In the genomic region with DNA sequence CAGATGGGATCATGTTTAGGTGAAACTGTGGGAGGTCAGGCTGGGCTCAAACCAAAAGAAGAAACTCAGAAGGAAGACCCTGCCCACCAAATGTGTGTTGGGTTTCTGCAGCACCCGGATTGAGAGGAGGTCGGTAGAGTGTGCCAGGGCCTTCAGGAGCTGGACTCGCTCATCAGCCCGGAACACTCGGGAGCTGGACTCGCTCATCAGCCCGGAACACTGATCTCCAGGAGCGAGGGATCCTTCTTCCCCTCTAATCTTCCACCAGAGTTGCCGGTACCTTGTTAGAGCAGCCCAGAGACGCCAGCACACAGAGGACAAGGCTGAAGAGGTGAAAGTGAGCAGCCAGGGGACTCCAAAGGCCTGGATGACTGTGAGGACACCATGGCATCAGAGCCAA, we compare ENCODE assay signal across 19 mouse cellular contexts.
"Had no signal": no experiment of that assay in that cellular context is flagged by ENCODE, and none has a peak within 500 bp of the region (broad histone marks: within the 10 kb centered on the region; RNA-seq: fewer than 3 reads in every experiment).

No protein-coding gene starts in this region.

- DNase-seq: layer of hippocampus, postnatal 36 days; liver; lung, adult 18-20 months; lung, postnatal 10 days; lung, postnatal 36 days; midbrain, embryonic 14.5 days; right cerebral cortex, adult 18-20 months; right cerebral cortex, postnatal 14 days; right cerebral cortex, postnatal 4 days; thymus, postnatal 25 days had no signal

- H3K36me3 ChIP-seq: hindbrain, embryonic 15.5 days; intestine, embryonic 15.5 days; limb, embryonic 12.5 days; liver, embryonic 12.5 days; liver, embryonic 15.5 days; lung, embryonic 15.5 days; stomach, embryonic 15.5 days had no signal

- H3K27me3 ChIP-seq: hindbrain, embryonic 15.5 days; intestine, embryonic 15.5 days; liver, embryonic 12.5 days; liver, embryonic 15.5 days; lung, embryonic 15.5 days; stomach, embryonic 15.5 days had no signal

- H3K4me2 ChIP-seq: hindbrain, embryonic 15.5 days; intestine, embryonic 15.5 days; limb, embryonic 12.5 days; liver, embryonic 12.5 days; liver, embryonic 15.5 days; lung, embryonic 15.5 days; midbrain, embryonic 11.5 days; stomach, embryonic 15.5 days had no signal

- H3K9ac ChIP-seq: hindbrain, embryonic 15.5 days; intestine, embryonic 15.5 days; limb, embryonic 12.5 days; liver, embryonic 12.5 days; liver, embryonic 15.5 days; lung, embryonic 15.5 days; stomach, embryonic 15.5 days had no signal

- H3K9me3 ChIP-seq: hindbrain, embryonic 15.5 days; intestine, embryonic 15.5 days; limb, embryonic 12.5 days; liver, embryonic 12.5 days; liver, embryonic 15.5 days; lung, embryonic 15.5 days; stomach, embryonic 15.5 days had no signal

- H3K4me3 ChIP-seq: hindbrain, embryonic 15.5 days; intestine, embryonic 15.5 days; left cerebral cortex, adult 2 months; limb, embryonic 12.5 days; liver, embryonic 12.5 days; liver, embryonic 15.5 days; lung, embryonic 15.5 days; stomach, embryonic 15.5 days had no signal

- H3K27ac ChIP-seq: hindbrain, embryonic 15.5 days; intestine, embryonic 15.5 days; left cerebral cortex, adult 2 months; limb, embryonic 12.5 days; liver, embryonic 12.5 days; liver, embryonic 15.5 days; lung, embryonic 15.5 days; stomach, embryonic 15.5 days had no signal

- ATAC-seq: intestine, embryonic 15.5 days; liver, embryonic 12.5 days had no signal

- H3K4me1 ChIP-seq: stomach, embryonic 15.5 days had no signal
